Mouse (Mus musculus) intestine, embryonic 15.5 days (tissue): Measurements from ENCODE around the gene Olfr323. TPM values are rescaled to one million over a fixed set of nuclear protein-coding genes. Genes with fewer than 3 reads are reported as not detected.

ENCODE experiments used
- ATAC-seq: fragments of 200-750 bp; cut with Nextera tagmentation; 2 replicates; pipeline ENCODE4 v1.8.0; 2017; ENCODE audit warnings: moderate TSS enrichment, moderate library complexity
- H3K27ac ChIP-seq: fragments of 300-500 bp; sonication (generic); 2 replicates; pipeline ENCODE4 v1.5.1; 2015; ENCODE audit warnings: mild to moderate bottlenecking, inconsistent platforms
- H3K27me3 ChIP-seq: fragments of 300-500 bp; sonication (generic); replicated peaks from 2 replicates; pipeline ENCODE4 v1.6.1; 2015; ENCODE audit warnings: inconsistent platforms
- H3K36me3 ChIP-seq: fragments of 300-500 bp; sonication (generic); 2 replicates; pipeline ENCODE4 v1.6.1; 2015; ENCODE audit warnings: inconsistent platforms
- H3K4me1 ChIP-seq: fragments of 300-500 bp; sonication (generic); replicated peaks from 2 replicates; pipeline ENCODE4 v1.6.1; 2015; ENCODE audit warnings: inconsistent platforms
- H3K4me2 ChIP-seq: fragments of 300-500 bp; sonication (generic); replicated peaks from 2 replicates; pipeline ENCODE4 v1.6.1; 2015; ENCODE audit warnings: mild to moderate bottlenecking, inconsistent platforms
- H3K4me3 ChIP-seq: fragments of 300-500 bp; sonication (generic); replicated peaks from 2 replicates; pipeline ENCODE4 v1.5.1; 2015; ENCODE audit warnings: inconsistent platforms
- H3K9ac ChIP-seq: fragments of 300-500 bp; sonication (generic); 2 replicates; pipeline ENCODE4 v1.6.1; 2015; ENCODE audit warnings: inconsistent platforms
- H3K9me3 ChIP-seq: fragments of 300-500 bp; sonication (generic); 2 replicates; pipeline ENCODE4 v1.6.1; 2016; ENCODE audit warnings: inconsistent platforms
- WGBS: fragments of 180-500 bp; shearing (Covaris S2); methylation state at CpG from one replicate; pipeline ENCODE4 v1.1.7; 2015; 5-methylcytosine and 5-hydroxymethylcytosine counted together
- polyA plus RNA-seq: library from polyadenylated mRNA; unstranded; fragments of >200 nt; fragmentation: Nextera tagmentation; extraction: Ambion mirVana; gene quantifications from 2 replicates; pipeline ENCODE4 v1.2.1, GENCODE M21; 2015

Olfr323 gene
- polyA plus RNA-seq, 1 experiment from 2014 or later = not detected

GRCm38 (mm10) chr11:58597837-58598236 lies 32.5 kb downstream of the Olfr323 start:
- Histone ChIP-seq H3K9me3 (no peaks in the 10 kb centered on the region), H3K9ac (no peak overlapping the region), H3K36me3 (no peaks in the 10 kb centered on the region), H3K4me3 (no peak overlapping the region), H3K27ac (no peak overlapping the region), H3K4me2 (no peak overlapping the region), H3K4me1 (no peaks in the 10 kb centered on the region), H3K27me3 (no peaks in the 10 kb centered on the region)
- WGBS = 83% methylated on average over 13 of the region's 13 CpGs
- ATAC-seq = no peak

- no peak for ATAC-seq
- Histone ChIP-seq H3K4me1 (no peaks in the 10 kb centered on the region), H3K4me3 (no peak within 1 kb of the TSS), H3K27me3 (no peaks in the 10 kb centered on the region), H3K9me3 (no peaks in the 10 kb centered on the region), H3K9ac (no peak within 1 kb of the TSS), H3K27ac (no peak within 1 kb of the TSS), H3K36me3 (no peaks in the 10 kb centered on the region), H3K4me2 (no peak within 1 kb of the TSS)
- WGBS = 78% methylated on average over 6 of the region's 6 CpGs
Measured at GRCm38 (mm10) chr11:58594814-58595213, 35.5 kb downstream of the Olfr323 start, which contains the start of gene Olfr324. TSS of gene Olfr324 (plus strand) at chr11:58595114.

GRCm38 (mm10) chr11:58588620-58589250 lies 41.6 kb downstream of the Olfr323 start:
- H3K9me3 ChIP-seq = no peaks in the 10 kb centered on the region
- no peak overlapping the region for H3K9ac ChIP-seq
- no peak for ATAC-seq
- no peaks in the 10 kb centered on the region for H3K27me3 ChIP-seq
- H3K27ac ChIP-seq = no peak overlapping the region
- H3K4me1 ChIP-seq = no peaks in the 10 kb centered on the region
- no peak overlapping the region for H3K4me3 ChIP-seq
- no peaks in the 10 kb centered on the region for H3K36me3 ChIP-seq
- WGBS = 59% methylated on average over 3 of the region's 3 CpGs
- no peak overlapping the region for H3K4me2 ChIP-seq

GRCm38 (mm10) chr11:58587898-58588348 lies 42.4 kb downstream of the Olfr323 start:
- Histone ChIP-seq H3K4me1 (no peaks in the 10 kb centered on the region), H3K36me3 (no peaks in the 10 kb centered on the region), H3K9me3 (no peaks in the 10 kb centered on the region), H3K4me2 (no peak overlapping the region), H3K9ac (no peak overlapping the region), H3K27me3 (no peaks in the 10 kb centered on the region), H3K27ac (no peak overlapping the region), H3K4me3 (no peak overlapping the region)
- ATAC-seq = no peak
- 70% methylated on average over 7 of the region's 7 CpGs for WGBS

GRCm38 (mm10) chr11:58578636-58579035 lies 51.7 kb downstream of the Olfr323 start:
- Histone ChIP-seq H3K4me1 (no peaks in the 10 kb centered on the region), H3K9me3 (no peaks in the 10 kb centered on the region), H3K4me3 (no peak overlapping the region), H3K27me3 (no peaks in the 10 kb centered on the region), H3K27ac (no peak overlapping the region), H3K4me2 (no peak overlapping the region), H3K36me3 (no peaks in the 10 kb centered on the region), H3K9ac (no peak overlapping the region)
- ATAC-seq = no peak
- 79% methylated on average over 8 of the region's 8 CpGs for WGBS

GRCm38 (mm10) chr11:58577430-58577829 lies 52.9 kb downstream of the Olfr323 start, which contains the start of gene Olfr325:
TSS of gene Olfr325 (plus strand) at chr11:58577730.
- 41% methylated on average over 1 of the region's 1 CpGs for WGBS
- Histone ChIP-seq H3K27me3 (no peaks in the 10 kb centered on the region), H3K27ac (no peak within 1 kb of the TSS), H3K9me3 (no peaks in the 10 kb centered on the region), H3K9ac (no peak within 1 kb of the TSS), H3K4me3 (no peak within 1 kb of the TSS), H3K36me3 (no peaks in the 10 kb centered on the region), H3K4me1 (no peaks in the 10 kb centered on the region), H3K4me2 (no peak within 1 kb of the TSS)
- ATAC-seq = no peak

Other genes with a start within 250 kb of the Olfr323 start
- 0.20 TPM in 1 of 2 replicates, not detected in the other for gene 1810065E05Rik, start 209.4 kb downstream of the Olfr323 start, polyA plus RNA-seq
- gene Gm12253, start 197.9 kb downstream of the Olfr323 start, polyA plus RNA-seq = not detected in 2 replicates
- not detected in 2 replicates for gene Lypd9, start 177.6 kb downstream of the Olfr323 start, polyA plus RNA-seq
- gene Olfr30, start 168.2 kb downstream of the Olfr323 start, polyA plus RNA-seq = not detected in 2 replicates
- gene Olfr332, start 137.9 kb downstream of the Olfr323 start, polyA plus RNA-seq = not detected in 2 replicates
- gene Olfr331, start 127.9 kb downstream of the Olfr323 start, polyA plus RNA-seq = not detected in 2 replicates
- not detected in 2 replicates for gene Olfr330, start 95.7 kb downstream of the Olfr323 start, polyA plus RNA-seq
- not detected in 2 replicates for gene Olfr329-ps, start 84.1 kb downstream of the Olfr323 start, polyA plus RNA-seq
- gene Olfr328, start 74.9 kb downstream of the Olfr323 start, polyA plus RNA-seq = 0.05 TPM in 1 of 2 replicates, not detected in the other
- gene Olfr224, start 59.9 kb downstream of the Olfr323 start, polyA plus RNA-seq = not detected in 2 replicates
- not detected in 2 replicates for gene Olfr325, start 52.8 kb downstream of the Olfr323 start, polyA plus RNA-seq
- not detected in 2 replicates for gene Olfr324, start 35.4 kb downstream of the Olfr323 start, polyA plus RNA-seq
- gene 2210407C18Rik, start 14.4 kb downstream of the Olfr323 start, polyA plus RNA-seq = 0.19 TPM in 1 of 2 replicates, not detected in the other
- gene Trim58, start 10.0 kb upstream of the Olfr323 start, polyA plus RNA-seq = 0.16 and 0.23 TPM in 2 replicates
- not detected in 2 replicates for gene Olfr322, start 28.3 kb upstream of the Olfr323 start, polyA plus RNA-seq
- not detected in 2 replicates for gene Olfr320, start 50.6 kb upstream of the Olfr323 start, polyA plus RNA-seq
- not detected in 2 replicates for gene Olfr319, start 68.7 kb upstream of the Olfr323 start, polyA plus RNA-seq
- not detected in 2 replicates for gene Olfr318, start 93.5 kb upstream of the Olfr323 start, polyA plus RNA-seq
- gene Olfr317, start 108.7 kb upstream of the Olfr323 start, polyA plus RNA-seq = not detected in 2 replicates
- gene Olfr316, start 122.2 kb upstream of the Olfr323 start, polyA plus RNA-seq = not detected in 2 replicates
- not detected in 2 replicates for gene Olfr315, start 142.7 kb upstream of the Olfr323 start, polyA plus RNA-seq
- gene Olfr314, start 152.5 kb upstream of the Olfr323 start, polyA plus RNA-seq = not detected in 2 replicates
- gene Fam183b, start 171.5 kb upstream of the Olfr323 start, polyA plus RNA-seq = 16.8 and 17.2 TPM in 2 replicates
- not detected in 2 replicates for gene Olfr313, start 184.5 kb upstream of the Olfr323 start, polyA plus RNA-seq
- gene Olfr312, start 198.7 kb upstream of the Olfr323 start, polyA plus RNA-seq = not detected in 2 replicates
- gene Olfr311, start 208.8 kb upstream of the Olfr323 start, polyA plus RNA-seq = not detected in 2 replicates
- gene Gm12258, start 216.7 kb upstream of the Olfr323 start, polyA plus RNA-seq = 5.4 and 6.1 TPM in 2 replicates
- gene 2810021J22Rik, start 236.7 kb upstream of the Olfr323 start, polyA plus RNA-seq = 6.1 and 7.3 TPM in 2 replicates